Mouse (Mus musculus): ENCODE results near the gene Sntb2. TPM values are rescaled to one million over a fixed set of nuclear protein-coding genes. Genes with fewer than 3 reads are reported as not detected.
"Not testable (repeated sequence)": the region's sequence is repeated elsewhere in the genome, so short reads cannot be mapped to it uniquely, and the experiment has no call there.

Sntb2 gene
- polyA plus RNA-seq, 1 experiment from 2014 or later: 12.2 TPM

GRCm38 (mm10) chr8:106962322-106962721 is 26.8 kb downstream of the Sntb2 start:
- H3K4me1 ChIP-seq (ENCODE audit: insufficient read depth, low read length): no peaks in the 10 kb centered on the region
- 80% methylated on average over 3 of the region's 3 CpGs for WGBS
- H3K9ac ChIP-seq (replicated peaks; ENCODE audit: low read length): no peak overlapping the region
- ATAC-seq (ENCODE audit: low FRiP score, low TSS enrichment): no peak
- H3K4me2 ChIP-seq (replicated peaks; ENCODE audit: low read depth, low read length): no peak overlapping the region
- no peaks in the 10 kb centered on the region for H3K9me3 ChIP-seq (ENCODE audit: low read length)
- H3K36me3 ChIP-seq (ENCODE audit: insufficient read depth, low read length): no peaks in the 10 kb centered on the region
- no peak overlapping the region for H3K4me3 ChIP-seq (ENCODE audit: low read length)
- no peaks in the 10 kb centered on the region for H3K27me3 ChIP-seq (ENCODE audit: insufficient read depth, low read length)
- H3K27ac ChIP-seq (ENCODE audit: low read length): no peak overlapping the region

GRCm38 (mm10) chr8:106963365-106963764 is 27.8 kb downstream of the Sntb2 start:
- 73% methylated on average over 6 of the region's 6 CpGs for WGBS

DNA sequence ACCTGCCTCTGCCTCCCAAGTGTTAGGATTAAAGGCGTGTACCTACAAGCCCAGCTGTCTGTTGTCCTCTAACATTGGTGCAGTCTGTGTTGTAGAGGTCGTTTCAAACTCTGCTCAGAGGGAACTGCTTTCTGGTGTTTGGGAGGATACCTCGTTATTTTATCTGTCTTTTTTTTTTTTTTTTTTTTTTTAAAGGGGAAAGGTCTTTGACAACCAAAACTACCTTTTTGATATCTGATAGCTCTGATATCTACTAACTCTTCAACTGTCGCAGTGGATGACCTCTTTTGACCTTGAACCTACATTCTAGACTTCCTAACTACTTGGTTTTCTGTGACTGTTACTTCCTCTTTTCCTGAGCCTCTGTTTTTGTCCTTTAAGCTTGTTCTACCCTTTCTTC is 29.0 kb downstream of the Sntb2 start:
- no peaks in the 10 kb centered on the region for H3K4me1 ChIP-seq (ENCODE audit: insufficient read depth, low read length)
- H3K9me3 ChIP-seq (ENCODE audit: low read length): no peaks in the 10 kb centered on the region
- H3K27ac ChIP-seq (ENCODE audit: low read length): no peak overlapping the region
- H3K36me3 ChIP-seq (ENCODE audit: insufficient read depth, low read length): no peaks in the 10 kb centered on the region
- ATAC-seq (ENCODE audit: low FRiP score, low TSS enrichment): no peak
- H3K9ac ChIP-seq (replicated peaks; ENCODE audit: low read length): no peak overlapping the region
- no peak overlapping the region for H3K4me2 ChIP-seq (replicated peaks; ENCODE audit: low read depth, low read length)
- no peaks in the 10 kb centered on the region for H3K27me3 ChIP-seq (ENCODE audit: insufficient read depth, low read length)
- 50% methylated on average over 4 of the region's 4 CpGs for WGBS
- no peak overlapping the region for H3K4me3 ChIP-seq (ENCODE audit: low read length)

More at GRCm38 (mm10) chr8:106963365-106963764, 27.8 kb downstream of the Sntb2 start:
- Histone ChIP-seq H3K4me2 (replicated peaks; ENCODE audit: low read depth, low read length) (no peak overlapping the region), H3K36me3 (ENCODE audit: insufficient read depth, low read length) (no peaks in the 10 kb centered on the region), H3K4me3 (ENCODE audit: low read length) (no peak overlapping the region), H3K9me3 (ENCODE audit: low read length) (no peaks in the 10 kb centered on the region), H3K9ac (replicated peaks; ENCODE audit: low read length) (no peak overlapping the region), H3K4me1 (ENCODE audit: insufficient read depth, low read length) (no peaks in the 10 kb centered on the region), H3K27me3 (ENCODE audit: insufficient read depth, low read length) (no peaks in the 10 kb centered on the region), H3K27ac (ENCODE audit: low read length) (no peak overlapping the region)
- ATAC-seq (ENCODE audit: low FRiP score, low TSS enrichment): no peak

GRCm38 (mm10) chr8:106969964-106970363 is 34.4 kb downstream of the Sntb2 start:
- Histone ChIP-seq H3K9ac (replicated peaks; ENCODE audit: low read length) (no peak overlapping the region), H3K36me3 (ENCODE audit: insufficient read depth, low read length) (no peaks in the 10 kb centered on the region), H3K27me3 (ENCODE audit: insufficient read depth, low read length) (no peaks in the 10 kb centered on the region), H3K4me3 (ENCODE audit: low read length) (no peak overlapping the region), H3K4me2 (replicated peaks; ENCODE audit: low read depth, low read length) (no peak overlapping the region), H3K9me3 (ENCODE audit: low read length) (no peaks in the 10 kb centered on the region), H3K27ac (ENCODE audit: low read length) (no peak overlapping the region), H3K4me1 (ENCODE audit: insufficient read depth, low read length) (0 out of 2 replicates have a peak, but pooled peaks cover 3% of the 10 kb centered on the region)
- WGBS: 62% methylated on average over 3 of the region's 3 CpGs
- no peak for ATAC-seq (ENCODE audit: low FRiP score, low TSS enrichment)

DNA sequence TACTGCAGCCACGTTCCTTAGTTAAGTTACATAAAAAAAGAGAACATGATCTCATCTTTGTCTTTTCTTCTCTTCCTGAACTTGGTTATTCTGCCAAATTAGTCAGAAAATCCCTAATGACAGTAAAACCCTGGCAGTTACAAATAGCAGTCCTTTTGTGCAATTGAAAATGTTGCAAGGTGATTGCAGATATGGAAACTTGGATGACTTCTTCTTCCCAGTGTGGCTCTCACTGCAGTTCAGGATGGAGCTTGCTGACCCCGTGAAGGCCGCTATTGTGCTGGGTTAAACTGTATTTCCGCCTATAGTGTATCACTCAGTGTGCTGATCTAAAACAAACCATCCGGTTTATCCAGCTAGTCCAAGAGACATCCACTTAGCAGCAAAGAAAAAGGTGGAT is 36.4 kb downstream of the Sntb2 start:
- Histone ChIP-seq H3K4me2 (replicated peaks; ENCODE audit: low read depth, low read length) (no peak overlapping the region), H3K4me3 (ENCODE audit: low read length) (no peak overlapping the region), H3K27me3 (ENCODE audit: insufficient read depth, low read length) (no peaks in the 10 kb centered on the region), H3K36me3 (ENCODE audit: insufficient read depth, low read length) (no peaks in the 10 kb centered on the region), H3K4me1 (ENCODE audit: insufficient read depth, low read length) (0 out of 2 replicates have a peak, but pooled peaks cover 3% of the 10 kb centered on the region), H3K9ac (replicated peaks; ENCODE audit: low read length) (no peak overlapping the region), H3K27ac (ENCODE audit: low read length) (no peak overlapping the region), H3K9me3 (ENCODE audit: low read length) (no peaks in the 10 kb centered on the region)
- 65% methylated on average over 5 of the region's 5 CpGs for WGBS
- ATAC-seq (ENCODE audit: low FRiP score, low TSS enrichment): no peak

DNA sequence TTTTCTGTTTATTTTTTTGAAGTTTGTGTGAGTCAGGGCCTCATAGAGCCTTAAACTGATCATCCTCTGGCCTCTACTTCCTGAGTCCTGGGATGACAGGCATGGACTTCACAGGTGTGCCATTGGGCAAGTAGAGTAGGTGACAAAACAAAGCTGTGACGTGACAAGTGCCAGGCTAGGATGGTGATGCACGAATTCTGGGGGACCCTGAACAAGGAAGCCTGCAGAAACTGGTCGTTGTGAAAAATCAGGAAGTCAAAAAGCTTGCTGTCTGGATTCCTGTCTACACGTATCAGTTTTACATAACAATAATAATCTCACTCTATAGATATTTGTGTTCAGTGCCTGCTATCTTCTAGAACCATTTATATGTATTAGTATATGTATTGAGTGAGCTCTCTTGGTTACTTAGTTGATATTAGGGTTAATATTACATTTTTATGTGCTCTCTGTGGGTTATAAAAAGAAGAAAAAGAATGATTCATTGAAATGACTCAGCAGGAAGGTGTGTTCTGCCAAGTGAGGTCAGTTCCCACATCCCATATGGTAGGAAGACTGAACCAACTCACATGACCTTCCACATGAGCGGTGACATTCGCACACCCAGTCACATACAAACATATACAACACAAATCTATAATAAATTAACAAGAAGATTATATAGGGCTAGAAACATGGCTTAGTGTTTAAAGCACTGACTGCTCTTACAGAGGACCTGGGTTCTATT is 37.2 kb downstream of the Sntb2 start:
- no peaks in the 10 kb centered on the region for H3K36me3 ChIP-seq (ENCODE audit: insufficient read depth, low read length)
- no peak overlapping the region for H3K4me3 ChIP-seq (ENCODE audit: low read length)
- H3K27ac ChIP-seq (ENCODE audit: low read length): peak overlapping the region; percentile 29; the same call in 1 of the 2 replicates
- H3K9ac ChIP-seq (replicated peaks; ENCODE audit: low read length): no peak overlapping the region
- H3K9me3 ChIP-seq (ENCODE audit: low read length): no peaks in the 10 kb centered on the region
- 0 out of 2 replicates have a peak, but pooled peaks cover 3% of the 10 kb centered on the region for H3K4me1 ChIP-seq (ENCODE audit: insufficient read depth, low read length)
- 81% methylated on average over 6 of the region's 6 CpGs for WGBS
- no peak for ATAC-seq (ENCODE audit: low FRiP score, low TSS enrichment)
- H3K27me3 ChIP-seq (ENCODE audit: insufficient read depth, low read length): no peaks in the 10 kb centered on the region
- H3K4me2 ChIP-seq (replicated peaks; ENCODE audit: low read depth, low read length): no peak overlapping the region

GRCm38 (mm10) chr8:106973526-106973925 is 38.0 kb downstream of the Sntb2 start:
- H3K36me3 ChIP-seq (ENCODE audit: insufficient read depth, low read length); H3K9me3 ChIP-seq (ENCODE audit: low read length); H3K9ac ChIP-seq (replicated peaks; ENCODE audit: low read length); H3K4me1 ChIP-seq (ENCODE audit: insufficient read depth, low read length); H3K4me3 ChIP-seq (ENCODE audit: low read length); ATAC-seq (ENCODE audit: low FRiP score, low TSS enrichment); H3K27ac ChIP-seq (ENCODE audit: low read length); H3K27me3 ChIP-seq (ENCODE audit: insufficient read depth, low read length); H3K4me2 ChIP-seq (replicated peaks; ENCODE audit: low read depth, low read length): not testable (repeated sequence)
- WGBS: 100% methylated on average over 2 of the region's 3 CpGs

DNA sequence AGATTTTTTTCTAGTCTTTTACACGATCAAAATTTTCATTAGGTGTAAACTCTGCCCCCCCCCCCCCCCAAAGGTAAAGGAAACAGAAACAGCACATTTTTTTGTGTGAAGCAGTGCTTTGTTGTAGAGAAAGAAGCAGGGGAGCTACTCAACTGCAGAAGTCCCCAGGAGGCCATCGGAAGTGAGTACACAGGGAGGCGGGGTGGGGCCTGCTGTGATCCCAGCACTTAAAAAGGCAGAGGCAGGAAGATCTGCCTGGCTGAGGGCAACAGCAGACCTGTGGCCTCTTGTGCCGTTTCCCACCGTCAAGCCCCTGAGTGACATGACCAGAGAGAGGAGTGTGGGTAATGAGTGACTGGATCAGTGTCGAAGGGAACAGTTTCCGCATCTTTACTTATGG is 39.2 kb downstream of the Sntb2 start:
- H3K27ac ChIP-seq (ENCODE audit: low read length): no peak overlapping the region
- no peaks in the 10 kb centered on the region for H3K36me3 ChIP-seq (ENCODE audit: insufficient read depth, low read length)
- 0 out of 2 replicates have a peak, but pooled peaks cover 3% of the 10 kb centered on the region for H3K4me1 ChIP-seq (ENCODE audit: insufficient read depth, low read length)
- H3K27me3 ChIP-seq (ENCODE audit: insufficient read depth, low read length): no peaks in the 10 kb centered on the region
- no peak overlapping the region for H3K9ac ChIP-seq (replicated peaks; ENCODE audit: low read length)
- H3K9me3 ChIP-seq (ENCODE audit: low read length): no peaks in the 10 kb centered on the region
- WGBS: 66% methylated on average over 7 of the region's 7 CpGs
- H3K4me3 ChIP-seq (ENCODE audit: low read length): no peak overlapping the region
- no peak for ATAC-seq (ENCODE audit: low FRiP score, low TSS enrichment)
- no peak overlapping the region for H3K4me2 ChIP-seq (replicated peaks; ENCODE audit: low read depth, low read length)

DNA sequence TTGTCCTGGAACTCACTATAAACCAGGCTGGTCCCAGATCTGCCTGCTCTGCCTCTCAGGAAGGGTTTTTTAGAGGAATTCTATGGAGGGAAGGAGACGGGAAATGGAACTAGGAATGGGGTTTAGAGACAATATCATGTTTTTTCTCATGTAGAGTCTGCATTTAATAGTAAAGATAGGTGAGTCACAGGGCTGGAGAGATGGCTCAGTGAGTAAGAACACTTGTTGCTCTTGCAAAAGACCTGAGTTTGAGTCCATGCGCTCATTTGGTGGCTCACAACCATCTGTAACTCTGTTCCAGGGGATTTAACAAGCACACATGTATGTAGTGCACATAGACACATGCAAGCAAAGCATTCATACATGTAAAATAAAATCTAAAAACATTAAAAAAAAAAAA is 40.2 kb downstream of the Sntb2 start:
- no peak for ATAC-seq (ENCODE audit: low FRiP score, low TSS enrichment)
- H3K4me2 ChIP-seq (replicated peaks; ENCODE audit: low read depth, low read length): no peak overlapping the region
- H3K27me3 ChIP-seq (ENCODE audit: insufficient read depth, low read length): no peaks in the 10 kb centered on the region
- WGBS: 87% methylated on average over 2 of the region's 2 CpGs
- no peak overlapping the region for H3K9ac ChIP-seq (replicated peaks; ENCODE audit: low read length)
- H3K4me3 ChIP-seq (ENCODE audit: low read length): no peak overlapping the region
- H3K9me3 ChIP-seq (ENCODE audit: low read length): no peaks in the 10 kb centered on the region
- 0 out of 2 replicates have a peak, but pooled peaks cover 3% of the 10 kb centered on the region for H3K4me1 ChIP-seq (ENCODE audit: insufficient read depth, low read length)
- no peaks in the 10 kb centered on the region for H3K36me3 ChIP-seq (ENCODE audit: insufficient read depth, low read length)
- H3K27ac ChIP-seq (ENCODE audit: low read length): no peak overlapping the region

- no peaks in the 10 kb centered on the region for H3K9me3 ChIP-seq (ENCODE audit: low read length)
- H3K4me3 ChIP-seq (ENCODE audit: low read length): no peak overlapping the region
- no peak for ATAC-seq (ENCODE audit: low FRiP score, low TSS enrichment)
- 59% methylated on average over 4 of the region's 4 CpGs for WGBS
- no peaks in the 10 kb centered on the region for H3K27me3 ChIP-seq (ENCODE audit: insufficient read depth, low read length)
- H3K27ac ChIP-seq (ENCODE audit: low read length): no peak overlapping the region
- H3K9ac ChIP-seq (replicated peaks; ENCODE audit: low read length): no peak overlapping the region
- 0 out of 2 replicates have a peak, but pooled peaks cover 3% of the 10 kb centered on the region for H3K4me1 ChIP-seq (ENCODE audit: insufficient read depth, low read length)
- H3K36me3 ChIP-seq (ENCODE audit: insufficient read depth, low read length): peaks cover 5% of the 10 kb centered on the region; the same call in 1 of the 2 replicates
- H3K4me2 ChIP-seq (replicated peaks; ENCODE audit: low read depth, low read length): no peak overlapping the region
Measured at GRCm38 (mm10) chr8:106976436-106976835, 40.9 kb downstream of the Sntb2 start.

All from kidney, embryonic 16.5 days (tissue).